Mouse (Mus musculus): ENCODE results near the gene Sytl3. TPM values are rescaled to one million over a fixed set of nuclear protein-coding genes. Genes with fewer than 3 reads are reported as not detected.

The Sytl3 gene
- polyA plus RNA-seq (2015; fragmentation: Nextera tagmentation; extraction: Ambion mirVana): 0.30 and 0.71 TPM in 2 replicates

GRCm38 (mm10) chr17:6658801-6659200 is at the start of gene Sytl3:
Gene Sytl3, plus strand, starts transcription at chr17:6659093.

GRCm38 (mm10) chr17:6655567-6656281 is 3.2 kb upstream of the Sytl3 start, which contains the start of gene Dynlt1f:
Gene Dynlt1f, minus strand, starts transcription at chr17:6655900.

GRCm38 (mm10) chr17:6782611-6783005 is 123.7 kb downstream of the Sytl3 start, which contains the start of gene Ezr:
Gene Ezr, minus strand, starts transcription at chr17:6782784.

Other genes with a start within 250 kb of the Sytl3 start
- 710 and 778 TPM in 2 replicates for gene Dynlt1b, start 229.0 kb upstream of the Sytl3 start, polyA plus RNA-seq (2015; fragmentation: Nextera tagmentation; extraction: Ambion mirVana)
- gene Dynlt1c, start 57.4 kb upstream of the Sytl3 start, polyA plus RNA-seq (2015; fragmentation: Nextera tagmentation; extraction: Ambion mirVana): 14.6 and 16.8 TPM in 2 replicates
- gene Dynlt1f, start 3.2 kb upstream of the Sytl3 start, polyA plus RNA-seq (2015; fragmentation: Nextera tagmentation; extraction: Ambion mirVana): 143 and 155 TPM in 2 replicates
- 116 and 117 TPM in 2 replicates for gene Ezr, start 123.7 kb downstream of the Sytl3 start, polyA plus RNA-seq (2015; fragmentation: Nextera tagmentation; extraction: Ambion mirVana)

Measured in urinary bladder, postnatal 0 days (tissue).